Mouse (Mus musculus): Measurements from ENCODE around the gene Nipa1. TPM values are rescaled to one million over a fixed set of nuclear protein-coding genes. Genes with fewer than 3 reads are reported as not detected.

Gene Nipa1
- 0.16 to 0.30 TPM in 2 of 4 replicates, not detected in the others for total RNA-seq (2023)

GRCm38 (mm10) chr7:56019930-56020253 is at the start of gene Nipa1:
Gene Nipa1, minus strand, starts transcription at chr7:56019954.

GRCm38 (mm10) chr7:56049831-56050321 is 30.1 kb upstream of the Nipa1 start, which contains the start of gene Herc2:
Gene Herc2, plus strand, starts transcription at chr7:56050196.

GRCm38 (mm10) chr7:55962004-55962908 is 57.5 kb downstream of the Nipa1 start, which contains the start of gene Nipa2:
Gene Nipa2, minus strand, starts transcription at chr7:55962476.

Other genes with a start within 250 kb of the Nipa1 start
- 35.4 to 45.7 TPM (median 38.5 TPM) in 4 replicates for gene Tubgcp5, start 225.8 kb downstream of the Nipa1 start, total RNA-seq (2023)
- gene Cyfip1, start 178.2 kb downstream of the Nipa1 start, total RNA-seq (2023): 43.0 to 54.8 TPM (median 48.8 TPM) in 4 replicates
- 38.7 to 44.5 TPM (median 43.0 TPM) in 4 replicates for gene Nipa2, start 57.5 kb downstream of the Nipa1 start, total RNA-seq (2023)
- gene Herc2, start 30.2 kb upstream of the Nipa1 start, total RNA-seq (2023): 71.6 to 88.1 TPM (median 82.5 TPM) in 4 replicates
- not detected in 4 replicates for gene Oca2, start 219.8 kb upstream of the Nipa1 start, total RNA-seq (2023)